ENCODE assay signal across 8 mouse cellular contexts in the genomic region with DNA sequence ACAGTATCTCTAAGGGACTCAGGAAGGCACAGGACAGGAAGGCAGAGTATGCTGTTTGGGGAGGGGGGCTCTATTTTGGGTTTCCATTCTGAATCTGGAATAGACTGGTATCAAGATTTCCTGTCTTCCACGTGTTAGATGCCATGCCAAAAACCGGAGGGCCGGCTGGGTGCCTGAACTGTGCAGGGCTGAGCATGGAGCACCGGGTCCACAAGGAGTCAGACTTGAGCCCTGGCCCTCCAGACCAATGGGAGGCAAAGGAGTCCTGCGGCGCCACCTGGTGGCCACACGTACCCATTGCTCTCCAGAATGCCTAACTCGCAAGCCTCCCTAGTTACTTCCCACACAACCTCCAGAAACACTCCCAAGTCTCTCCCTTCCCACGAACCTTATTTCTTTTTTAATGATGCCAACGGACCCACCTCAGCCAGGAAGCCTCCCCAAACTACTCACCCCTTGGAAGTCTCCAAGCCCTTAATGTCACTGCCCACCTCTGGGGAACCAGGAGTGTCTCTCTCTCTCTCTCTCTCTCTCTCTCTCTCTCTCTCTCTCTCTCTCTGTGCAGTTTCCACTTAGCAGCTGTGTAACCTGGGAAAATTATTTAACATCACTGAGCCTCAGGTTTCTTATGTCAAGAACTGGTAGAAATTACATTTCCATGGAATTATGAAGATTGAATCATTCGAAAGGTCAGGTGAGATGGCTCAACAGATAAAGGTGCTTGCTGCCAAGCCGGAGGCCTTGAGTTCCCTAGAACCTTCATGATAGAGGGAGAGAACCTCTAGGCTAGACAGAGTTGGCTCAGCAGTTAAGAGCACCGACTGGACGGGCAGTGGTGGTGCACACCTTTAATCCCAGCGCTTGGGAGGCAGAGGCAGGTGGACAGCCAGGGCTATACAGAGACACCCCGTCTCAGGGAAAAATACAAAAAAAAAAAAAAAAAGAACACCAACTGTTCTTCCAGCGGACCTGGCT. TPM values are rescaled to one million over a fixed set of nuclear protein-coding genes. Genes with fewer than 3 reads are reported as not detected.
DNase-seq lines count a peak whose midpoint lies in the region; ATAC-seq lines count a peak whose summit lies in the region.

No protein-coding gene starts in this region.

- peaks cover 8% of the 10 kb centered on the region for H3K4me1 ChIP-seq in hindbrain, embryonic 11.5 days (replicated peaks; ENCODE audit: control insufficient read depth, insufficient read depth, low read length)

- no peaks in the 10 kb centered on the region for H3K9me3 ChIP-seq in hindbrain, embryonic 11.5 days (ENCODE audit: control insufficient read depth, low read length)

- H3K9ac ChIP-seq in hindbrain, embryonic 11.5 days (ENCODE audit: low read depth, low read length): no peak overlapping the region

- H3K27me3 ChIP-seq in hindbrain, embryonic 11.5 days (ENCODE audit: control insufficient read depth, insufficient read depth, low read length): no peaks in the 10 kb centered on the region

- ATAC-seq in hindbrain, embryonic 11.5 days (ENCODE audit: low FRiP score): peak; percentile 56; the same call in 1 of the 2 replicates

- H3K4me3 ChIP-seq in hindbrain, embryonic 11.5 days (ENCODE audit: low read depth, low read length): no peak overlapping the region

- WGBS in hindbrain, embryonic 11.5 days: 36% methylated on average over 17 of the region's 17 CpGs

- H3K4me2 ChIP-seq in hindbrain, embryonic 11.5 days (replicated peaks; ENCODE audit: low read depth, low read length): 0 out of 2 replicates have a peak overlapping the region, but pooled peaks have one; percentile 3

- DNase-seq in MEL-GATA-1-ER (ENCODE audit: extremely low read depth, low read depth): peak; percentile 84
- peak; percentile 83 for DNase-seq in cerebellum, adult 8-10 months
- peak; percentile 51 to 87 for DNase-seq in frontal cortex, adult 2 months (ENCODE audit: extremely low spot score in 1 of 2, low spot score in 1 of 2)
- peak; percentile 97 for DNase-seq in hindbrain, embryonic 11.5 days (ENCODE audit: low spot score)
- DNase-seq in layer of hippocampus, postnatal 25 days (ENCODE audit: extremely low spot score in 1 of 2, low spot score in 1 of 2): peak; percentile 58 to 78
- DNase-seq in lung, postnatal 25 days (ENCODE audit: low spot score): peak; percentile 89
- peak; percentile 95 for DNase-seq in retina, embryonic 14.5 days (ENCODE audit: low spot score)
- DNase-seq in thymus, postnatal 36 days: peak; percentile 78 to 81

- 0 out of 2 replicates have a peak, but pooled peaks cover 6% of the 10 kb centered on the region for H3K36me3 ChIP-seq in hindbrain, embryonic 11.5 days (ENCODE audit: control insufficient read depth, insufficient read depth, low read length)

- no peak overlapping the region for H3K27ac ChIP-seq in hindbrain, embryonic 11.5 days (ENCODE audit: low read depth, low read length)

RNA-seq across cellular contexts. Expression of a gene that starts 5.8 kb away (rescaled TPM):
- polyA plus RNA-seq in frontal cortex, adult 2 months (2012; rRNA removed): 4.5 and 4.7 TPM in 2 replicates
- 45.9 and 51.9 TPM in 2 replicates for polyA plus RNA-seq in hindbrain, embryonic 11.5 days (2014; fragmentation: Nextera tagmentation; extraction: Ambion mirVana)
- 1 to 10 TPM; 4.3 to 4.6 TPM for total RNA-seq in layer of hippocampus, postnatal 25 days (2021)

RNA-seq across cellular contexts. Expression of a gene that starts 16.7 kb away (rescaled TPM):
- 52.5 and 53.9 TPM in 2 replicates for polyA plus RNA-seq in frontal cortex, adult 2 months (2012; rRNA removed)
- 22.5 and 22.8 TPM in 2 replicates for polyA plus RNA-seq in hindbrain, embryonic 11.5 days (2014; fragmentation: Nextera tagmentation; extraction: Ambion mirVana)
- 10 to 100 TPM; 35.6 to 38.8 TPM for total RNA-seq in layer of hippocampus, postnatal 25 days (2021)

RNA-seq across cellular contexts. Expression of a gene that starts 21.7 kb away (rescaled TPM):
- 0.40 and 0.67 TPM in 2 replicates for polyA plus RNA-seq in frontal cortex, adult 2 months (2012; rRNA removed)
- polyA plus RNA-seq in hindbrain, embryonic 11.5 days (2014; fragmentation: Nextera tagmentation; extraction: Ambion mirVana): 1.1 and 1.8 TPM in 2 replicates
- total RNA-seq in layer of hippocampus, postnatal 25 days (2021): not detected

RNA-seq across cellular contexts. Expression of a gene that starts 26.4 kb away (rescaled TPM):
- 110 and 131 TPM in 2 replicates for polyA plus RNA-seq in frontal cortex, adult 2 months (2012; rRNA removed)
- 76.1 and 93.9 TPM in 2 replicates for polyA plus RNA-seq in hindbrain, embryonic 11.5 days (2014; fragmentation: Nextera tagmentation; extraction: Ambion mirVana)
- 100 to 1,000 TPM in 1 of 2 experiments, 10 to 100 TPM in 1; 99.5 to 115 TPM for total RNA-seq in layer of hippocampus, postnatal 25 days (2021)

RNA-seq across cellular contexts. Expression of a gene that starts 27.1 kb away (rescaled TPM):
- polyA plus RNA-seq in frontal cortex, adult 2 months (2012; rRNA removed): 97.4 and 102 TPM in 2 replicates
- 62.6 and 66.3 TPM in 2 replicates for polyA plus RNA-seq in hindbrain, embryonic 11.5 days (2014; fragmentation: Nextera tagmentation; extraction: Ambion mirVana)
- 100 to 1,000 TPM; 113 to 114 TPM for total RNA-seq in layer of hippocampus, postnatal 25 days (2021)
